Mouse (Mus musculus) embryonic stem cell, embryonic (primary cell): ENCODE results near the gene Amy2a1.
"Not testable (repeated sequence)": the region's sequence is repeated elsewhere in the genome, so short reads cannot be mapped to it uniquely, and the experiment has no call there.

Experiments used
- CTCF ChIA-PET, 4 experiments: fragments of 300-600 bp in 2 of 4; fragments of 350-600 bp in 2 of 4; sonication (Branson Sonifier 250); formaldehyde crosslinking; loops; one replicate each; lab custom pipeline; 2022; ENCODE audit warnings: inconsistent platforms in 2 of 4; lab: Charles Lee
- POLR2A ChIA-PET, 4 experiments: fragments of 300-600 bp in 2 of 4; fragments of 350-600 bp in 2 of 4; sonication (Branson Sonifier 250); formaldehyde crosslinking; loops; one replicate each; lab custom pipeline; 2022; ENCODE audit warnings: antibody characterized with exemption in 4 of 4, inconsistent platforms in 1 of 4; lab: Charles Lee

The Amy2a1 gene

GRCm38 (mm10) chr3:113532328-113532727 lies at the start of gene Amy2a1:
Gene Amy2a1, minus strand, starts transcription at chr3:113532428.
- POLR2A ChIA-PET = not testable (repeated sequence)
- CTCF ChIA-PET = interaction anchor here in 1 of 4 experiments (0.5 kb wide), 1 partner anchor 1669 kb away, joined by 4 read pairs; no protein-coding TSS in a partner anchor

- CTCF ChIA-PET = no interaction called here
- POLR2A ChIA-PET = no interaction called here
These were observed 42.4 kb upstream of the Amy2a1 start for GRCm38 (mm10) chr3:113574578-113574977.

DNA sequence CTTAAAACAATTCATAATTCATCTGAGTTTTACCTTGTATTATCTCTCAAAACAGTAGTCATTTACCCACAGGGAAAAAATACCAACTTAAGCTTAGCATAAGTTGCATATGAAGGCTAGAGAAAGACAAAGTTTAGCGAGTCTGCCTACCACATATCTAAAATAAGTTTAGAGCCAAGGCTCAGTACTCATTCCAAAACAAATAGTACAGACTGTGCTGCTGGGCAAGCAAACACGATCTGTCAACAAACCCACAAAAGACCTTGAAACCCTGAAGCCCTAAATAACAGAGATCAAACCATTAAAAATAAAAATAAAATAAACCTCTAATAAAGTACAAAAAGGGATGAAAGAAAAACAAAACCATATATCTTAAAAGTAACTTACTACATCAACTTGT lies 41.9 kb upstream of the Amy2a1 start:
- POLR2A ChIA-PET = no interaction called here
- CTCF ChIA-PET = no interaction called here

GRCm38 (mm10) chr3:113572158-113572557 lies 39.9 kb upstream of the Amy2a1 start:
- CTCF ChIA-PET = no interaction called here
- POLR2A ChIA-PET = no interaction called here

DNA sequence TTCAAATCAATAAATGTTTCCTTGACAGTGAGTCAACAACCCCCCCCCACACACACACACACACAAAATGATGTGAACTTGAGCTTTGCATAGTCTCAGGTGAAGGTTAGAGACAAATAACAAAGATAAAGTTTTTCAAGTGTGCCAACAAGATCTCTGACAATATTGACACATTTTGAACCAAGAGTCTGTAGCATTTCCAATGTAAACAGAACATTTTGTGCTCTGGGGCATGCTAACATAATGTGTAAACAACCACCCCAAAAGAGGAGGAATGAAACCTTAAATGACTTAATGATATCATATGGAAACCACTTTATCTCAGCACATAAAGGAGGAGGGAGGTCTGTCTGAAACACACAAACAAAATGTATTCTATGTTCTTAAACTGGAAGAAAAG lies 7.5 kb upstream of the Amy2a1 start:
- ChIA-PET CTCF (no interaction called here), POLR2A (no interaction called here)
